Mouse (Mus musculus): Measurements from ENCODE around the gene Amotl2. TPM values are rescaled to one million over a fixed set of nuclear protein-coding genes. Genes with fewer than 3 reads are reported as not detected.
A peak's percentile ranks its signal among the peaks of the same experiment; 100 is the strongest.

Gene Amotl2
- polyA plus RNA-seq, 1 experiment from 2014 or later: 22.1 TPM

DNA sequence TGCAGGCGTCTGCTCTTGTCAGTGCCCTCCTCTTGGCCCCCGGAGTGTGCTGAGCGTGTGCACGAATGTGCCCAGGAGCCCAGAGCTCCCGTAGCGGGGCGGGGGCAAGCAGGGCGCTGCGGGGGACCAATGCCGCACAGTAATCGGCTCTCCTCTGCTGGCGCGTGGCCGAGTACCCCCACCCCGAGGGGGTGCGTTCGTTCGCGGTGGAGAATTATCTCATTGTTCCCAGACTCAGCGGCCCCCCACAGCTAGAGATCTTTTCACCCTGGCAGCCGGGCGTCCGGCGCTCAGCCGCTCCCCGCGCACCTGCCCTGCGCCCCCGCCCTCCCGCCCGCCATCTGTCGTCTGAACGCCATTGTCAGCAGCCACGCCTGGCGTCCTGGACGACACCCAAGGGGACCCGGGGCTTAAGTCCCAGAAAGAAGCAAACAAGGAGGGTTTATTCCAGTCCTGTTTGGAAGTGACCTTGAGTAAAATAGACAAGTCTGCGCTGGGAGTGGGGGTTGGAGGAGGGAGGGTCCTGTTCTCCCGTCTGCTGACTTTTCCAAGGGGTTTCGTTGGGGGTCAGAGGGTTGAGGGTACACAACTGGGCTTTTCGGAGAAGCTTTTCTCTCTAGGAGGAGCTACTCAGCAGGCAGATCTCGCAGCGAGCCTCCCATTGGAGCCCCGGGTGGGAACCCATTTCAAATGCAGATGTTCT is 26.4 kb upstream of the Amotl2 start:
- peaks cover 17% of the 10 kb centered on the region; the same call in 1 of the 2 replicates for H3K4me1 ChIP-seq (ENCODE audit: control insufficient read depth, insufficient read depth, low read length)
- WGBS: under 1% methylated on average over 44 of the region's 44 CpGs

DNA sequence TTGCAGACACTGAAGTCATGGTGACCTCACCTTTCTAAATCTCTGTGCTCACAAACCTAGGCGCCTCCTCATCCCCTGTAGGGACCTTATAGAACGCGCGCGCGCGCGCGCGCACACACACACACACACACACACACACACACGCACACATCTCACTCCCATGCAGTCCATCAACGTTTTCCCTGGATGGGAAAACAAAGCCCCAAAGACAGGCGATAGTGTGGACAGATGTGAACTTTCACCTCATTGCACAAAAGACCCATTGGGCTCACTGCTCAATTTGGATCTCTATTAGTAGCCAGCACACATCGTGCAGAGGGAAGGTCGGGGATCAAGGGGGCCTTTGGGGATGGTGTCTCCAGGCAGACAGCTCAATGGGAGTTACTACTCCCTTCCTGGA is 25.6 kb upstream of the Amotl2 start:
- Histone ChIP-seq H3K4me2 (replicated peaks; ENCODE audit: low read depth, low read length) (peak overlapping the region; percentile 95), H3K4me3 (ENCODE audit: low read depth, low read length) (peak overlapping the region; percentile 40), H3K27ac (ENCODE audit: low read length) (no peak overlapping the region), H3K36me3 (ENCODE audit: control insufficient read depth, insufficient read depth, low read length) (no peaks in the 10 kb centered on the region), H3K27me3 (ENCODE audit: control insufficient read depth, insufficient read depth, low read length) (no peaks in the 10 kb centered on the region), H3K9me3 (ENCODE audit: control insufficient read depth, low read depth, low read length) (no peaks in the 10 kb centered on the region), H3K9ac (replicated peaks; ENCODE audit: low read depth, low read length) (no peak overlapping the region), H3K4me1 (ENCODE audit: control insufficient read depth, insufficient read depth, low read length) (peaks cover 17% of the 10 kb centered on the region; the same call in 1 of the 2 replicates)
- no peak for ATAC-seq (ENCODE audit: insufficient number of reproducible peaks, insufficient read depth, low FRiP score, low read depth)
- WGBS: 9% methylated on average over 15 of the region's 15 CpGs

More for the DNA sequence above, 26.4 kb upstream of the Amotl2 start:
- peak overlapping the region; percentile 40 for H3K4me3 ChIP-seq (ENCODE audit: low read depth, low read length)
- 0 out of 2 replicates have a peak overlapping the region, but pooled peaks have one; percentile 6 for H3K27ac ChIP-seq (ENCODE audit: low read length)
- peak; percentile 79 for ATAC-seq (ENCODE audit: insufficient number of reproducible peaks, insufficient read depth, low FRiP score, low read depth)
- no peaks in the 10 kb centered on the region for H3K36me3 ChIP-seq (ENCODE audit: control insufficient read depth, insufficient read depth, low read length)
- H3K27me3 ChIP-seq (ENCODE audit: control insufficient read depth, insufficient read depth, low read length): no peaks in the 10 kb centered on the region
- H3K9me3 ChIP-seq (ENCODE audit: control insufficient read depth, low read depth, low read length): no peaks in the 10 kb centered on the region
- H3K4me2 ChIP-seq (replicated peaks; ENCODE audit: low read depth, low read length): peak overlapping the region; percentile 95
- H3K9ac ChIP-seq (replicated peaks; ENCODE audit: low read depth, low read length): peak overlapping the region; percentile 18; the same call in 1 of the 2 replicates

DNA sequence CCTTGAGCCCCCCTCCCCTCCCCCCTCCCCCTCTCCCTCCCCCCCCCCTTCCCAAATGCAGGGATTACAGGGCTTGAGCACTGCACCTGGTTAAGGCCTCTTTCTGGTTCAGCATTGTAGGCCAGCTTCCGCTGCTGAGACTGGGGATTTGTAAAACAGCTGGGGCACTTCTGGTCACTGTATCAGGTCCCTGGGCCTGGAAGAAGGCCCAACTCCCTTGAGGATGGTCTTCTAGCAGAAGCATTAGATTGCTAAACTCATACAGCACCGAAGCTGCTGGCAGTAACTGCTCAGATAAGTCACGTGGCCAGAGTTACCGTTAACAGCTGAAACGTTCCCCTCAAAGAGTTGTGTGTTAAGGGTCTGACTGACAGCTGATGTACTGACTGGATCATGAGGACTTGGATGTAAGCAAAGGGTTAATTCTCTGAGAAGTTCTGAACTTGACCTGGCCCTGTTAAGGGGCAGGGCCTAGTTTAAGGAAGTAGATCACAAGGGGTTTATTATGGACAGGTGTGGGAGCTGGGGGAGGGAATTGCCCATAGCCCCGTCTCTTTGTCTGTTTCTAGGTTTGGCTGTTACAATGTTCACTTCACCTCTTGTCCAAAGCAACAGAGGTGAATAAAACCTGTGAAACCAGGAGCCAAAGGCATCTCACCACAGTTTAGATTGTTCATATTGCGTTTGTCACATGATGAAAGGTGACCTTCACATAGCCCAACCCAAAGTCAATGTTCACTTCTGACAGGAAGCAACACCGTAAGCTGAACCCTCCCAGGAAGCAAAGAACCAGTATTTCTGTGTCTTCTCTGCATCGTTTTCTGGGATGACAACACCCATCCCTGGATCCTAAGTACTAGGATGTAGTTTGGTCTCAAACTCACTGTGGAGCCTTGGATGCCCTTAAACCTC is 23.7 kb upstream of the Amotl2 start:
- 37% methylated on average over 9 of the region's 9 CpGs for WGBS
- Histone ChIP-seq H3K27ac (ENCODE audit: low read length) (no peak overlapping the region), H3K9ac (replicated peaks; ENCODE audit: low read depth, low read length) (no peak overlapping the region), H3K9me3 (ENCODE audit: control insufficient read depth, low read depth, low read length) (no peaks in the 10 kb centered on the region), H3K4me1 (ENCODE audit: control insufficient read depth, insufficient read depth, low read length) (peaks cover 17% of the 10 kb centered on the region; the same call in 1 of the 2 replicates), H3K36me3 (ENCODE audit: control insufficient read depth, insufficient read depth, low read length) (no peaks in the 10 kb centered on the region), H3K27me3 (ENCODE audit: control insufficient read depth, insufficient read depth, low read length) (no peaks in the 10 kb centered on the region), H3K4me2 (replicated peaks; ENCODE audit: low read depth, low read length) (no peak overlapping the region), H3K4me3 (ENCODE audit: low read depth, low read length) (no peak overlapping the region)
- ATAC-seq (ENCODE audit: insufficient number of reproducible peaks, insufficient read depth, low FRiP score, low read depth): no peak

DNA sequence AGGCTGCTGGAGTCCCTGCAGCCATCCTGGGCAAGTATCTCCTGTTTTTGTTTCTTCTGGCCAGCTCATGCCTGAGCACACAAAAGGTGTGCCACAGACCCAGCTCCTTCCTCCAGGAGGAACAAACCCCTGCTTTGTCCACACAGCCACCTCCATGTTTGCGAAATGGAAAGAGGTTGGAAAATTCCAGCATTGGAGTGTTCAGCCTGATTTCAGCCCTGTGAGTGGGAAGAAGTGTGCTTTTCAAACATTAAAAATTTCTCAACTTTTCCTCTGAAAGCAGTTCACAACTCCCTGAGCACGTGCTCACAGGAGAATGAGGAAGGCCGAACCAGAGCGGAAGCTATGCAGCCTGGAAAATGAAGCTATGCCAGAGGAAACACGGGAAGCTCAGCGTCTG is 15.4 kb upstream of the Amotl2 start:
- Histone ChIP-seq H3K4me1 (ENCODE audit: control insufficient read depth, insufficient read depth, low read length) (no peaks in the 10 kb centered on the region), H3K9ac (replicated peaks; ENCODE audit: low read depth, low read length) (no peak overlapping the region), H3K36me3 (ENCODE audit: control insufficient read depth, insufficient read depth, low read length) (no peaks in the 10 kb centered on the region), H3K27ac (ENCODE audit: low read length) (no peak overlapping the region), H3K4me3 (ENCODE audit: low read depth, low read length) (no peak overlapping the region), H3K4me2 (replicated peaks; ENCODE audit: low read depth, low read length) (no peak overlapping the region), H3K27me3 (ENCODE audit: control insufficient read depth, insufficient read depth, low read length) (no peaks in the 10 kb centered on the region), H3K9me3 (ENCODE audit: control insufficient read depth, low read depth, low read length) (no peaks in the 10 kb centered on the region)
- ATAC-seq (ENCODE audit: insufficient number of reproducible peaks, insufficient read depth, low FRiP score, low read depth): no peak
- whole genome bisulfite sequencing: 81% methylated on average over 6 of the region's 6 CpGs

DNA sequence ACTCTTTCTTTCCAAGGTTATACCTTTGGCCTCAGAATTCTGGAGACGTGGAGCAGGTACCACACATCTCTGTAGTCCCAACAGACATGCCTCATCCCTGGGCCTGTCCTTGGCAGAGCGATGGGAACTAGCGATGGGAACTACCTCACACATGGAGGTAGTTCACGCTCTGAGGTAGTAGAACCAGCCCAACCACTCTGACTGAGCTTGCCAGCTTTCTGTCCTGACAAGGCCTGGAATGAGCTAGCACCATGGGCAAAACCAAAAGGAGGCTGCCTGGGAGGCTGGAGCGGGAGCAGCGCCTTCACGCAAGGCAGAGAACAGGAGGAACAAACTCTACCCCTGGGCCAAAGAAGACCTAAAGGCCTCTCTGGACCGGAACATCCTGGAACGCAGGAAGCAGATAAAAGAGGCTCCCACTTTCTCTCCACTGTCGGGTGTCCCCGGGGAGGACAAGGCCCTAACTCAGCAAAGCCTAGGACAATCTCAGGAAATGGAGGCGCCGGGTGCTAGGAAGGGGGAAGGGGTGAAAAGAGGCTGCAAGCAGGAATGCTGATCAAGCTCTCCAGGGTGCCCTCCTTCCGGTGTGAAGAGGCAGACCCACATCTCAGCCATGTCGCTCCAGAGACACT is 6.9 kb upstream of the Amotl2 start:
- no peaks in the 10 kb centered on the region for H3K36me3 ChIP-seq (ENCODE audit: control insufficient read depth, insufficient read depth, low read length)
- H3K9ac ChIP-seq (replicated peaks; ENCODE audit: low read depth, low read length): no peak overlapping the region
- 0 out of 2 replicates have a peak, but pooled peaks have one; percentile 47 for ATAC-seq (ENCODE audit: insufficient number of reproducible peaks, insufficient read depth, low FRiP score, low read depth)
- 0 out of 2 replicates have a peak, but pooled peaks cover 2% of the 10 kb centered on the region for H3K4me1 ChIP-seq (ENCODE audit: control insufficient read depth, insufficient read depth, low read length)
- no peak overlapping the region; the same call in 1 of the 2 replicates for H3K27ac ChIP-seq (ENCODE audit: low read length)
- H3K4me3 ChIP-seq (ENCODE audit: low read depth, low read length): no peak overlapping the region
- 56% methylated on average over 15 of the region's 15 CpGs for WGBS
- H3K27me3 ChIP-seq (ENCODE audit: control insufficient read depth, insufficient read depth, low read length): no peaks in the 10 kb centered on the region
- H3K9me3 ChIP-seq (ENCODE audit: control insufficient read depth, low read depth, low read length): no peaks in the 10 kb centered on the region
- H3K4me2 ChIP-seq (replicated peaks; ENCODE audit: low read depth, low read length): no peak overlapping the region

DNA sequence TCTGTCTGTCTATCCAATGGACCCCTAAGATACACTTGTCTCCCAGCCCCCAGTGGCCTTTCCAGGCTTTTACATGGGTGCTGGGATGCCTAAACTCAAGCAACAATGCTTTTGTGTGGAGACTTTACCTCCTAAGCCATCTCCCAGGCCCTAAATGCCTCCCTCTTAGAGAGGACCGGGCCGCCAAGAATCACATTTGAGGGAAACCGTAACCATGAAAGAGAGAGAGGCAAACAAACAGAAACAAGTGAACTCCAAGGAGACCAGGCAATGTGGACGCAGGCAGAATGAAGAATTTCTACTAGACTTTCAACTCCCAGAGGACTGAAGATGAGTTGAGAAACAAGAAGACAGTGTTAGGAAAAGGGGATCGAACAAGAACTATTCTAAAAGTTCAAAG is 6.0 kb upstream of the Amotl2 start:
- ATAC-seq (ENCODE audit: insufficient number of reproducible peaks, insufficient read depth, low FRiP score, low read depth): no peak
- no peak overlapping the region for H3K27ac ChIP-seq (ENCODE audit: low read length)
- H3K4me1 ChIP-seq (ENCODE audit: control insufficient read depth, insufficient read depth, low read length): peaks cover 11% of the 10 kb centered on the region; the same call in 1 of the 2 replicates
- no peaks in the 10 kb centered on the region for H3K9me3 ChIP-seq (ENCODE audit: control insufficient read depth, low read depth, low read length)
- WGBS: 67% methylated on average over 5 of the region's 5 CpGs
- H3K4me2 ChIP-seq (replicated peaks; ENCODE audit: low read depth, low read length): no peak overlapping the region
- H3K9ac ChIP-seq (replicated peaks; ENCODE audit: low read depth, low read length): no peak overlapping the region
- H3K27me3 ChIP-seq (ENCODE audit: control insufficient read depth, insufficient read depth, low read length): no peaks in the 10 kb centered on the region
- H3K4me3 ChIP-seq (ENCODE audit: low read depth, low read length): no peak overlapping the region
- no peaks in the 10 kb centered on the region for H3K36me3 ChIP-seq (ENCODE audit: control insufficient read depth, insufficient read depth, low read length)

DNA sequence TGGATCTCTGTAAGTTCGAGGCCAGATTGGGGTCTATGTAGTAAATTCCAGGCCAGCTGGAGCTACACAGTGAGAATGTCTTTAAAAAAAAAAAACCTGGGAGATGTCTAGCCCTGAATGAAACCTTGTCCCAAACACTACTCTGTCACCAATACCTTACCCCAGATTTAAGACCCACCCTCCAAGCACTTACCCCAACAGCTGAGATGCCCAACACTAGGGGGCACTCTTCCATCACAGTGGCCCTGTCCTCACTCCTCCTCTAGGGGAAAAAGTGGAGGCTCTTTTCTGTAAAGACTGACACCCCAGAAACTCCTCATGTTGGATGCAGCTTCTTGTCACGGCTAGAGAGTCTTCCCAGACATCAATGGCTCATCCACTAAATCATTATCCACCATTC is 2.7 kb upstream of the Amotl2 start:
- peaks cover 20% of the 10 kb centered on the region; the same call in 1 of the 2 replicates for H3K4me1 ChIP-seq (ENCODE audit: control insufficient read depth, insufficient read depth, low read length)
- no peak overlapping the region for H3K4me3 ChIP-seq (ENCODE audit: low read depth, low read length)
- no peak overlapping the region for H3K9ac ChIP-seq (replicated peaks; ENCODE audit: low read depth, low read length)
- no peak overlapping the region for H3K4me2 ChIP-seq (replicated peaks; ENCODE audit: low read depth, low read length)
- H3K27me3 ChIP-seq (ENCODE audit: control insufficient read depth, insufficient read depth, low read length): no peaks in the 10 kb centered on the region
- WGBS: 58% methylated on average over 2 of the region's 2 CpGs
- no peak for ATAC-seq (ENCODE audit: insufficient number of reproducible peaks, insufficient read depth, low FRiP score, low read depth)
- no peaks in the 10 kb centered on the region for H3K36me3 ChIP-seq (ENCODE audit: control insufficient read depth, insufficient read depth, low read length)
- H3K9me3 ChIP-seq (ENCODE audit: control insufficient read depth, low read depth, low read length): no peaks in the 10 kb centered on the region
- H3K27ac ChIP-seq (ENCODE audit: low read length): no peak overlapping the region

DNA sequence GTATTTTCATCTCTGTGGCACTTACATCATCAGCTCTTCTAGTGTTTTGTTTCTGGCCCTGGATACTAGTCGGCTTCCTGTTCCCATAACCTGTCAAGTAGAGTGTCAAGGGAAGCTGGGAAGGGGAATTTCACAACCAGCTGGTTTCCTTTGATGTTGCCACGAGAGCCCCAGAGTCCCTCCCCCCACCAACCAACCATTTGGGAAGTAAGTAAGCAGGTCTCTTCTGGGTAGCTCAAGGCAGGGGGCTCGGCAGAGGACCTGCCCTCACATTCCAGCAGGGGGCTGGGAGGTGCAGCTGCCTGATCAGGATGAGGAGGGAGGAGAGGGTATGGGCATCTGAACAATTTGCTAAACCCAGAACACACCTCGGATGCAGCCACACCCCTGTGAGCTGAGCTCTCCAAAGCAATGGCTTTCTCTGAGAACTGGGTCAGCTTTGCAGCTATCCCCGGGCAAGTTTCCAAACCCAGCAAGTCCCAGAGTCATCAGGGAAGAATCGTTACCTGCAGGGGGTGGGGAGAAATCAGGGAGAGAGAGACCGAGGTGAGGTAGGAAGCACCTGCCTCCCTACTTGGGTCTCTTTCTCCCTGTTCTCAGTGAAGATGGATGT is 1.5 kb upstream of the Amotl2 start:
- no peak for ATAC-seq (ENCODE audit: insufficient number of reproducible peaks, insufficient read depth, low FRiP score, low read depth)
- 8% methylated on average over 7 of the region's 7 CpGs for WGBS
- Histone ChIP-seq H3K4me2 (replicated peaks; ENCODE audit: low read depth, low read length) (no peak overlapping the region), H3K9me3 (ENCODE audit: control insufficient read depth, low read depth, low read length) (no peaks in the 10 kb centered on the region), H3K27ac (ENCODE audit: low read length) (no peak overlapping the region), H3K4me1 (ENCODE audit: control insufficient read depth, insufficient read depth, low read length) (peaks cover 27% of the 10 kb centered on the region), H3K27me3 (ENCODE audit: control insufficient read depth, insufficient read depth, low read length) (no peaks in the 10 kb centered on the region), H3K36me3 (ENCODE audit: control insufficient read depth, insufficient read depth, low read length) (peaks cover under 1% of the 10 kb centered on the region; the same call in 1 of the 2 replicates), H3K9ac (replicated peaks; ENCODE audit: low read depth, low read length) (no peak overlapping the region), H3K4me3 (ENCODE audit: low read depth, low read length) (no peak overlapping the region)

Data from stomach, embryonic 14.5 days (tissue).